Mouse (Mus musculus) thymus, postnatal 25 days (tissue): ENCODE data around the gene Atp11a.

ENCODE experiments used
- DNase-seq: peaks from one replicate; pipeline ENCODE4 v3.0.0; 2022

Gene Atp11a

DNA sequence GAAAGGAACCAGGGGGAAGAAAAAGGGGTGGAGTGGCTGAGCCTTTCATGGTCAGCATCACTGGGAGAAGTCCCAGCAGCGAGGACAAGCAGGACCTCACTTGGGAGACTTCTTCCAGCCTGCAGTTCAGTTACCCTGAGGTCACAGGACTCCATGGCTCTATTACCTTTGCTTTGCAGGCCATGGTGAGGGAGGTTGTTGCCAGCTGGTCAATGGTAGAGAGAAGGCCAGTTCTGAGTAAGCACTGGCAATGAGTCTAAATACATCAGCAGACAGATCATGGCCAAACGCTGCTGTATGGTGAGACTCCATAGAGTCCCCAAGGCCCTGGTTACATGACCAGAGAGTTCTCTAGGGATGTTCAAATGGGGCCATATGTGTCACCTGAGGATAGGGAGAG is 15.5 kb downstream of the Atp11a start:
- DNase-seq, result no peak

DNA sequence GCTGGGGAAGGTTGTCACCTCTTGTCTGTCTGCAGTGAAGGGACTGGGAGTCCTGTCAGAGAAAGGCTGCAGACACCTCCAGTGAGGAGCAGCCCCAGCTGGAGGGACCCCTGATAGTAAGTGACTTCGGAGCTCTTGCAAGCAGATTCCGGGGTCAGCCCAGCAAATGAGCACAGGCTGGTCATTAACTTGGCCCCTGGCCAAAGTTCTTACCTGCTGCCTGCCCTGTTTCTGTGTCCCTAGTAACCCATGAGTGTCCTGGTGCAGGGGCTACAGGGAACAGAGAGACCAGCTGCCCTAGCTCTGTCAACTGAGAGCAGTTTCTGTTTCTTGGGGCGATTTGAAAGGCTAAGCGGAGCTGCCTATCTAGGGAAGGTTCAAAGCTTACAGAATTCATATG is 17.1 kb downstream of the Atp11a start:
- no peak for DNase-seq

DNA sequence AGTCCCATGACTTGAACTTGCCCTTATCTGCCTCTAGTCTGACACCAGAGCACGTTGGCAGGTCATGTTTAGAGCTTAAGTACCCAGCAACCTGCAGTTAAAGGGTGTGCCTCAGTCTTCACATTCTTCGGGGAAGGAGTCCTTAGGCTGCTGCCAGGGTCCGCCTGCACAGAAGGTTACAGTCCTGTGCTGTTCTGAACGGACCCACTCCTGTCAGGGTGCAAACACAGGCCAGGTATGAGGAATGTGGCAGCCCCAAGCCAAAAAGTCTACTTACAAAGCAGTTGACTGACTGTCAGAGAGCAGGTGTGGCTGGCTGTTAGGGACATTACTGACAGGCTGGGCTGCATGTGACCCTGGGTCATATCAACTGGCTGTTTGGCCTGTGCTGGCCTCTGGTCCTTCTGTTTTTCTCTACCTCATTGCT is 18.1 kb downstream of the Atp11a start:
- DNase-seq, result no peak

DNA sequence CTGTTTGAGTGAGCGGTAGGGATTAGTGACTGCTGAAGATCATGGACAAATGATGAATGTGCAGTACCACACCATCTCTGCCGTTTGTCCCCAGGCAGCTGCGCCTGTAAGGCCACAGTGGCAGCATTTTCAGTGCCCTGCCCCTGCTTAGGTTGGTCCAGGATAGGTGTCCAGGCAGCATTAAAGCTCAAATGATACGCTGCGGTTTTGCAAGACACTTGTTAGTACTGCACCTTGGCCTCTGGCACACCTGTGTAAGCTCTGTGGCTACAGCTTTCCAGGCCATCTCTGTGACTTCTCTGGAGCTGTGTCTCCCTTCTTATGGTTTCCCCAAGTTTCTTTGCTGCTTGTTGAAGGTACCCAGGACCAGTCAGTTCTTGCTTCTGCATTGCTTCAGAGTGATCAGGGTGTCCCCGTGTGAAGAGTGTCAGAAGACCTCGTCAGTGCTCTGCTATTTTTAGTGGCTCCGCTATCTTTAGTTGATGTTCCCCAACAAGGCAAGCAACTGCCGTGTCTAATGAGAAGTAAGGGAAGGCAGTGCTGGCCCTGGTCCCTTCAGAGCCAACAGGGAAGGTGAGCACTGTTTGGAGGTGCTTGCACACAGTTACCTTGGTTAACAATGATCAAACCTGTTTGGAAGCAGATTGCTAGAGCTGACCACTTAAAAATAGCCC is 18.6 kb downstream of the Atp11a start:
- no peak for DNase-seq

DNA sequence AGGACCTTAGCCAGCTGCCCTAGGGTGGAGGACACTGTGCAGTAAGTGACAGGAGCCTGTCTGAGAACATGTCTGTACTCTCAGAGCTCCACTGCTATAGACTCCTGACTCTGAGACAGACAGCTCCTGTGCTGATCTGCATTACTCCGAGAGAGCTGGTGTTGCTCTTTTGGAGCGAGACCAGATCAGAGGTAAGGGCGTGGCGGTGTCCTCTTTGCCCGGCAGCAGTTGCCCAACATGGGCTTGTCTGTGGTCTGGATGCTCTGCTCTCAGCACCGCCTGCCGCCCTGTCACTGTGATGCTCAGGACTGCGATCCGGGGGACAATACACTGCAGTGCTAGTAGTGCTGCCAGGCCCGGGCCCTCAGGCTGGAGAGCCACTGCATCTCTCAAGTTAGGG is 19.4 kb downstream of the Atp11a start:
- DNase-seq, result no peak

DNA sequence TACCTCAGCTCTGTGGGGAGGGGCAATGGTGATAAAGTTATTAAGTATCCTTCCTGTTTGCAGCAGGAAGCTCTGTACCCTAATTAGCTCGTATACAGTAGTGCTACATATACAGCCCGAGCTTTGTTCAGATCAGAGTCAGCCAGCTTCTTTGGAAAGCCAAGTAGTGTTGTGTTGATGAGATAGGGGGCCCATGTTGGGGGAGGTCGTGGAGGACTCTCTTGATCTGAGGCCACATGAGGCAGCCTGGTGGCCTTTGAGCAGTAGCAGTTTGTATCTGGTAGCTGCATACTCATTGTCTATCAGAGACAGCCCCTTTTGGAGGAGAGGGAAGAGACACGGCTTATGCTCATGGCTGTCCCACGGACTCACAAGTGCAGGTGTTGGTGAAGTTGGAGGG is 20.4 kb downstream of the Atp11a start:
- DNase-seq, result no peak

DNA sequence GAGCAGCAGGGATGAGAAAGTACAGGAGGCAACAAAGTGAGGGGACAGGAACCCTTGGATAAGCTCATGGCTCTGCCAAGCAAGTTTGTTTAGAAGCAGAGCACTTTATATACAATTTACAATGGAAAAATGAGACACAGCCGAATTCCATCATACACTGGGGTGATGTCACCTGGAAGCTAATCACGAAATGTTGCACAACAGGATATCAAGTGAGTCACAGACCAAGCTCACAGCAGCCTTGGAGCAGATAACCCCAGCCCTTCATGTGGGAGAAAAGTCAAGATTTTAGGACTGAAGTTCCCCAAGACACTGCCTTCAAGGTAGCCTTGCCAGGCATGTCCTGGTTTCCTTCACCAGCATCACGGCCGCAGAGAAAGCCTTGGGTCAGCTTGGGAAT is 22.7 kb downstream of the Atp11a start:
- no peak for DNase-seq

DNA sequence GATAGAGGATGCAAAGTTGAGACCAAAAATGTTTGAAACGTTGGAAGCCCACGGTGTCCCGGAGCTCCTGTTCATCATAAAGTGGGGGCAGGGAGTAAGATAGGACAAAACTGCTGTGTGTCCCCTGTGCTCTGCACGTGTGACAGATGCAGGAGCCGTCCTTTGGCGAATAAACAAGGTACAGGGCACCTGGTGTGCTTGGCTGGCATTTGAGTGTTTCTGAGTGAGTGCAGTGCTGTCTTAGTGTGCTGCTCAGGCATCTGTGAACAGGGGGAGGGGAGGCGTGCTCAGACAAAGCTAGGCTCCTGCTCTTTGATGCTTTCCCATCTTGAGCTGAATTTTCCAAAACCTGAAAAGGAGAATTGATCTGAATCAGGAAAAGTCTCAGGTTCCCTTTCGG is 28.7 kb downstream of the Atp11a start:
- DNase-seq, result no peak

DNA sequence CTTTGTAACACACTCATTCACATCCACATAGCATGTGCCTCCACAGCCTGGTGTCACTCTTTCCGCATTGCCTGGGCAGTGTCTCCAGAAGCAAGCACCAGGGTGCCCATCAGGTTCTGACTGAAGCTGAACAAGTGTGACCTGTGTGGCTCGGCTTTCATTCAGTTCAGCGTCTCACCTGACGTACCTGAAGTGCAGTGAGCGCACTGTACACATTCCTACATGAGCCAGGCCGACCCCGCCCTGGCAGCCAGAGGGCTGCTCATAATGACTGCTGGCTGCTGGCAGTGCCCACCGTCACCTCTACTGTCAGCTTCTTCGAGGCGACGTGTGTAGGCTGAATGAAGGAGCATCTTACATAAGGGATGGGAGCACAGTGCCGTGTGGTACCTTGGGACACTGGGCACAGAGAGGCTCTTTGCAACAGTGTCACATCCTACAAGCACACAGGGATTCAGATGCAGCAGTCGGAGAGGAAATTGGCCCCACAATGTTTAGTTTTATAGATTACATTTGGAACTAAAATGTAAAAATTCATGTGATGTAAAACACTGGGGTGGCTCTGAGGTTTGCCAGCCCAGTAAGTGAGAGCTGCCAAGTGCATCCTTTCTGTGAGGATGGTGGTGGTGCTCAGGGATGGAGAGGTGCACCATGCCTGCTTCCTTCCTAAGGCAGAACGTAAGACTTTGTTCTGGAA is 29.6 kb downstream of the Atp11a start:
- no peak for DNase-seq

DNA sequence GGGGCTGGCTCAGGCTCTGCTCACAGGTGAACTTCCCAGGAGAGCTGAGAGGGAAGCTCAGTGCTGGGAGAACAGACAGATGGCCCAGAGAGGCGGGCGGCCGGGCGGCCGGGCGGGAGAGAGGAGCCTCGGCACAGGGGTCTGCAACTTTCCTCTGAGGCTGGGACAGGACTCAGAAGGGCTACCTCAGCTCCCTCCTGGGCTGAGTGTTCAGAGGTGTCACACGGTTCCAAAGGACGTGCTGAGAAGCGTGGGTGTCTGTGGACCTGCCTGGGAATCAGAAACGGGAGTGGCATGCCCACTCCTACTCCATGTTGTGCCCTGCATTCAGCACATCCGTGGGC is 30.1 kb downstream of the Atp11a start:
- DNase-seq, result no peak

DNA sequence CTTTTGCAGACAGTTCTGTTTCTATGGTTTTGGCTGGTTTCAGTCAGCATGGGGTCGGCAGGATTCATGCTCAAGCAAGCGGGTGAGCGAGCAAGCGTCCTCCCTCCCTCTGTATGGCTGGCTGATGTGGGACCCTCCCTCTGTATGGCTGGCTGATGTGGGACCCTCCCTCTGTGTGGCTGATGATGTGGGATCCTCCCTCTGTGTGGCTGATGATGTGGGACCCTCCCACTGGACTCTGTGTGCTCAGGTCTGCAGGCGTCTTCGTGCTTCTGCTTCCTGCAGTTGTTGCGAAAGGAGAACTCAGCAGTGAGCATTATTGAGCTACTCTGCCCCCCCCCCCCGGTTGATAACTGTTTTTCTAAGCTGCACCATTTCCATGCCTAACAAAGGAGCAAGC is 30.6 kb downstream of the Atp11a start:
- no peak for DNase-seq

DNA sequence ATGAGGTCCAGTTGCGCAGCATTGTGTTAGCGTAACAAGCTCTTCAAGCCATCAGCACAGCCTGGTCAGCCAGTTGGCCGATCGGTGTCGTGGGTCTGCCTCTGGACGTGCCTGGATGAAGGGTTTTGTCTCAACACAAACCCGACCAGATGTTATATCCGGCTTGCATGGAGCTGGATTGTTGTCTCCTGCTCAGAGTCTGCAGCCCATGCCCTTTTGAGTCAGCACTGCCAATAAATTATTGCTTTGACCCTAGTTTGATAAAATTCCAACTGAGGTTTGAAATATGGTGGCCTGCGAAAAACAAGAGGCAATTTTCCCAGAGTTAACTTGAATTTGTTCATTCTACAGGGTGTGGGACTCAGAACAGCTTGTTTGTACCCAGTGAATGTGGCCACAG is 31.9 kb downstream of the Atp11a start:
- DNase-seq, result no peak

DNA sequence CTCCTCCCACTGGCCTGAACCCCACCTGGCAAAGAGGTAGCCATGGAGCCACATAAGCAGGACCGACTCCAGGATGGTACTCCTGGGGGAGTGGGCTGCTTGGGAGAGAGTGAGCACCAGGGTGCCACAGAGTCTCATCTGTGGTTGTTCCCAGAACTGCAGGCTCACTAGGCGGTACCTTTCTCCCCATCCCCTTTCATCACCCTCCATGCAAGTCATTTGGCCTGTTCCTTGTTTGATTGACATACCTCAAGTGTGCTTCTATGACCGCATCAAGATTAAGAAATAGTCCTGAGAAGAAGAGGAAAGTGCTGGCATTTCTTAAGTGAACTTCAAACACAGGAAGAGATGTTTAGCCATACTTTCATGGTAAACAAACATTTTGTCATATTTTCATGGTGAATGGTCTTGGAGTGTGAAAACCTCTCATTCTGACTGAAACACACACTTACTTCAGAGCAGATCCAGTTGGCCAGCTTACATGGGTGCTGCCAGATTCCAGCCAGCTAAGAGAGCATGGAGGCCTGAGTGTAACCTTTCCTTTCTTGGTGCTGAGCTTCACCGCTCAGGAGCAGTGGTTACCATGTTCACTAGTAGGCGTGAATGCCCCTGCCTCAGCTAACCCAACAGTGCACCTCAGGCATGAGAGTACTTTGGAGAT is 38.3 kb downstream of the Atp11a start:
- no peak for DNase-seq

DNA sequence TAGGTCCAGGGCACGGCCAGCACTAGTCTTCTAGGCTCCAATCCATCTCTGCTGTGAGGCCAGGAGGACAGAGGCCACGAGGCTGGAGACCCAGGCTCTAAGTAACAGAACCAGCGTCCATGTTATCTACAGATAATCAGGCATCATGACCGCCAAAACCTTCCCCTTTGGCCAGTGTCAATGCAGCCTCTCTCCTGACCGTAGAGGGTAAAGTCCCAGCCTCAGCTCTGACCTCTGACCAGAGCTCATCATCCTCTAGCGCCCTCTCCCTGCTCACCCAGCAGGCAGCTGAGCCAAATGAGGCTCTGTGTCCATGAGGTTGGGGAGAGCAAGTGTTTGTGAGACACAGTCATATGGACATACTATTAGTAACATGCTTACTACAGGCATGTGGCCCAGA is 42.3 kb downstream of the Atp11a start:
- no peak for DNase-seq

DNA sequence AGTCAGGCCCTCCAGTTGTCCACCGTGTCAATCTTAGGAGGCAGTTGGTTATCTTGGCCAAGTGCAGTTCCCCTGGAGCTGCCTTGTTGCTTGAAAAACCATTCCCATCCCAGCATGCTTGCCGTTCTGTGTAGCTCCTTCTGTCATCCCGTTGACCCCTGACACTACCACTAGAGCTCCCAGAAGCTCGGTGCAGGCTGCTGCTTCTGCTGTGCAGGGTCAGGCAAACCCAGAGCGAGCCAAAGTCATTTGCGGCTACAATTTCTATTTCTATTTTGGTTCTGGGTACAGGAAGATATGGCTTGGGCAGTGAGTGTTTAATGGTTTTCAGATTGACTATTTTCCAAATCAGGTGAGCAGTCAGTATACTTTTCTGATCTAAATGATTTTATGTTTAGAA is 43.0 kb downstream of the Atp11a start:
- DNase-seq, result no peak

DNA sequence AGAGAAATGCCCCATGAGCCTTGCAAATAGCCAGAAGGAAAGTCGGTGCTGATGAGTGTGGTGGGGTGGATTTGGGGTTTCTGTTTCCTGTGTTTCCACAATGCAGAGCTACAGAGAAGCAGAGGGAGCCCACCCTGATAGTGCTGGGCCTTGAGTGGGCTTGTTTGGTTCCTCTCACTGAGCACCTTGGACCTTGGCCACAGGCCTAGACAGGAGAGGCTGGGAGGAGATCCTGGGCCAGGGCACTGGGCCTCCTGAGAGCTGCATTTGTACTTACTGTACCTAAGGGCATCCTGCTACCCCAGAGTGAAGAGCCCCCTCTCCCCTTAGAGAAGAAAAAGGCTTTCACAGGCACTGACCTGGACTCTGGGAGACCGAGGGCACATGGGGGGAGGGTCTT is 43.4 kb downstream of the Atp11a start:
- DNase-seq, result no peak

DNA sequence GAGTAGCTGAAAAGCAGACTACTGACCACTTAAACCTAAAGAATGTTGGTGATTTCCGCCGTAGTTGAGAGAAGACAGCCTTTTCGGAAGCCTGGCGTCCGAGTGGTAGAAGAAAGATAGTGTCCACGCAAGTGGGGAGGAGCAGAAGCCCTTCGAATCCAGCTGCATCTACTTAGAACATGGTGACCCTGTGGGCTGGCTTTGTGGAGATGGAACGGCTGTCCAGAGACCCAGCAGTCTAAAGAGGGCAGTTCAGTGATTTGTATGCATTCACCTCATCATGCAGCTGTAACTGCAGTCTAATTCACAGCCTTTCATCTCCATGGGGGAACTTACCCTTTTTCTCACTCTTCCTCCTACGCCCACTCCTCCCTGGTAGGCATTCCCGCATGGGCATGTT is 44.8 kb downstream of the Atp11a start:
- no peak for DNase-seq

DNA sequence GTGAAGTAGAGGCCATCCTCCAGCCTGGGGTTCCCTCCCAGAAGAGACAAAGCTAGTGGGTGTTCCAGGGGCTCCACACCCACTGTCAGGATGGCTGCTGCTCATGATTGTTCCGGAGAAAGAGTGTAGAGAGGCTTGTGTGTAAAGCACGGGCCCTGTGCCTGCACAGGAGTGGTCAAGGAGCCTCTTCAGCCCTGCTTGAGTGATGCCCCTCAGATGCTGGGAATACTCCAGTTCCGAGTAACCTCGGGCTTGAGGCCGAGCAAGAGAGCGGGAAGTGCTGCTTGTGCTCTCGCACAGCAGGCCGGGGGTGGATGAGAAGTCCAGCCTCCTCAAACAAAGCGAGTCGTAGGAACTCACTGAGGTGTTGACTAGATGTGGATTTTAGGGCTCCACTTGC is 46.3 kb downstream of the Atp11a start:
- no peak for DNase-seq

DNA sequence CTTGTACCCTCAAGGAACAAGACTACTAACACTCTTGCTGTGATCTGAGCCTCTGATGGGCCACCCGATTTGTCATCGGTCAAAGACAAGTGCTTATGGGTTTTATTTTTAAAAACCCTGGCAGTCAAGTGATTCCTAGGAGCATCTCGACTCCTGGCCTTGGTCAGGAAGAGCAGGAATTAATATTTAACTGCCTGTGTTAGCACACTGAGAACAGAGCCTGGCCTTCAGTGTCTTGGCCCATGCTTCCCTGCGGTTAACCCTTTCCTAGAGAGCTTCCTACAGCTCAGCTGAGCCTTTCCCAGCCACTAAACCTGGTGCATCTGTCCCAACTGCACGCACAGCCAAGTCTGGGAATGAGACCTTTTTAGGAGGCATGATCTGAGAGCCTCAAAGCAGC is 48.1 kb downstream of the Atp11a start:
- no peak for DNase-seq

DNA sequence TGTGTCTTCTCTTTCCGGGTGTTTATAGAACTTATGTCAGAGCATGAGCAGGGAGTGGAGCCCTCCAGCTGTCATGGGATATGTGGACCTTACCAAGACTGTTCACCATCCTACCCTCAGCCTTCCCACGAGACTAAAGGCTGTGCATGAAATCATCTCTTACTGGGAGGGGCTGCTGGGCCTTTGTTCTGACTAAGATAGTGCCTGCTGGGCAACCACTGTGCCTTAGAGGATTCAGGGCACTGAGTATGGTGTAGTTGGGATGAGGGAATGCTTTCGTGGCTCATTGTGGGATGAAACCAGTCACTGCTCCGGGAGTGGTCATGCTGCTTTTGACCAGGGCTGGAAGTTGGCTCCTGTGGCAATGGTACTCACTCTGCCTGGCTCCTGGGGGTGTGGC is 48.8 kb downstream of the Atp11a start:
- DNase-seq, result no peak

DNA sequence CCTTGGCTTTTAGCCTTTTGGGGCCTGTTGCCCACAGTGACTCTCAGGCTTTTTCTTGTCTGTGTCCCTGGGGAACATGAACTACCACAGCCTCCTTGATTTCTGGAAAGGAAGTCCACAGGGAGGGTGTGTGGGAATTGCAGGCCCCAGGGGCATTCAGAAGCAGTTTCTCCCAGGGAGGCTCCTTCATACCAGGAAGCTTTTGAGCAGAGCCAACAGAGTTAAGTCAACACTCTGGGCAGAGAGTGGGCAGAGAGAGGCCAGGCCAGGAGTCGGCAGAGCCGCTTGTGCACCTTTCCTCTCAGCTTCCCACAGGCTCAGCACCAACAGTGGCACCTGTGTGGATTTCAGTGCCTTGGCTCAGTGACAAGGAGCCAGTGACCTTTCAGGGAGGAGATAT is 51.2 kb downstream of the Atp11a start:
- DNase-seq, result no peak

DNA sequence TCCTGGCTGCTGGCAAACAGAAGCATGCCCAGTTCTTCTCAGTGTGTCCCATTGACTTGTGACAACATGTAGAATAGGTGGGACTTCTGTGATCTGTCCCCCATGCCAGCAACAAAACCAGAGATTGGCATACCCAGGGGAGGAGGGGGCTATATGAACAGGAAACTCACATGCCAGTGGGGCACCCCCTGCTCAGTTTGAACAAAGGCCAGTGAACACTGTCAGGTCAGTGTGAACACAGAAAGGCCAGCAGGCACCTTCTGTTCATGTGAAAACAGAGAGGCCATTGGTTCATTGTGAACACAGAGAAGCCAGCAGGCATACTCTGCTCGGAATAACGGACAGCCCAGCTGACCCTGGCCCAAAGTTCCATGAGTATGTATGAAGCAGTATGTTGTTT is 52.7 kb downstream of the Atp11a start:
- no peak for DNase-seq

DNA sequence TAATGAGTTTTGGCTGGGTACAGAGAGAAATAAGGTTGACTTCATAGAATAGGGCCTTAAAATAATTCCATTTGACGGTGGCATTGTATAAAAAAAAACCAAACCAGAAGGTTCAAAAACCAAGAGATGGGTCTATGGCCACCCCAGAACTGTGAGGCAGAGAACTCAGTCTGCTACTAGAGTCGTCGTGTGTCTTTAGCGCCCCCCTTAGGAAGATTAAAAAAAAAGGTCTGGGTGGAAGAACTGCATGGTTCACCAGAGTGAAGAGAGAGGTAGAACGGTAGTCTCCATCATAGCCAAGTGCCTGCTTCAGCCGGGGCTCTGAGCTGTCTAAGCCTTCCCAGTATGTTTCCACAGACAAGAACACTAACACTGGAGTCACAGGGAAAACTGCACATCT is 54.4 kb downstream of the Atp11a start:
- no peak for DNase-seq

DNA sequence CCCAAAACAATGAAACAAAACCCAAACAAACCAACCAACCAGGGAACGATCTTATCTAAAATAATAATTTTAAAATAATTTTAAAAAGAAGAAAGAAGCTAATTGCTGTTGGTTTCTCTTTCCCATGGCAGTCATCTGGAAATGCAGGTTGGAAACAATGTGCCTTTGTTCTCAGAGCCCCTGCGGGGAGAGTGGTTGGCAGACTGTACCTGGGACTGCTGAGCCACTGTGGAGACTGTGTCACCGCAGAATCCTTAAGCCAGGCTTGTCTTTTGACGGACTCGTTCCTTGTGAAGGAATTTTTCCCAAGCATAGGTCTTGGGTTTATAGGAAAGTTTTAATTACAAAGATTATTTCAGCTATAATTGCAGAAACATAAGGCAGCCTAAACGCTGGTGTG is 59.6 kb downstream of the Atp11a start:
- no peak for DNase-seq

DNA sequence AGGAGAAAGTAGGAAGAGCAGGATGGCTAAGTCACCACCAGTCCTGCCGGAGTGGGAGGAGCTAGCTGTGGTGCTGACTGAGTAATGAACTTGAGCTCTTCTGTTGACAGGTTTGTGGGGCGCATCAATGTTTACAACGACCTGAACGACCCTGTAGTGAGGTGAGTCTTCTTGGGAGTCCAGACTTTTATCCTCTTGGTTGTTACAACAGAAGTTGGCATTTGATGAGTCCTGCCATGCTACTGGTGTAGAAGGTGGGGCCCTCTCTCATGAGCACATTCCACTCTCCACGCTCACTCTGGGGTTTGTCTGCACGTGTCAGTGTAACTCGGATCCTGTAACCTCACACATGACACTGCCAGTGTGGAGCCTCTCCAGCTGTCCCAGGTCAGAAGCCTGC is 66.1 kb downstream of the Atp11a start:
- DNase-seq, result no peak
